Mouse (Mus musculus): ENCODE results near the gene Card6. TPM values are rescaled to one million over a fixed set of nuclear protein-coding genes. Genes with fewer than 3 reads are reported as not detected.
"Not testable (repeated sequence)": the region's sequence is repeated elsewhere in the genome, so short reads cannot be mapped to it uniquely, and the experiment has no call there.

The Card6 gene
- polyA plus RNA-seq, 2 experiments, result 0.57 to 0.74 TPM

DNA sequence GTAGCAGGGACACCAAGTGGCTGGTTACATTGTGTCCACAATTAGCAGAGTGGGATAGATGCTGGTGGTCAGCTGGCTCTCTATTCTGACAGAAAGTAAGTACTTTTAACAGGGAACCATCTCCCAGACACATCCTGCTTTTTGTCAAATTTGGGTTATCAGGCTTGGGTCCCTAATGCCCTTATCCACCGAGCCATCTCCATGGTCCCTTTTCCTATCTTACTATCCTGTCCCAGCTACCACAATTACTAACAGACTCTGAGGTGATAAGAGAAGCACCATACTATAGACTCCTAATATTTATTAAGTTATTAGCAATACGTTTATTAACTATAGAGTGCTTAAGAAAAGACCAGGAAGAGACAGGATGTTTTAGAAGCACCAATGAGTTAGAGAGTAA lies 31.0 kb upstream of the Card6 start:
- 22% methylated on average over 2 of the region's 2 CpGs for WGBS (ENCODE audit: insufficient replicate concordance)
- no peaks in the 10 kb centered on the region for H3K9me3 ChIP-seq (ENCODE audit: control insufficient read depth, low read length)
- peaks cover 50 to 51% of the 10 kb centered on the region in 2 experiments for H3K4me1 ChIP-seq (replicated peaks; ENCODE audit: control insufficient read depth in 2 of 2, insufficient read depth in 2 of 2, low read length in 1 of 2)
- TF ChIP-seq CTCF (IDR thresholded peaks at IDR 0.05; ENCODE audit: low read depth), result no peak
- no peak for TF ChIP-seq EP300 (IDR thresholded peaks at IDR 0.05; ENCODE audit: low read depth)
- DNase-seq (ENCODE audit: low read depth in 3 of 3, low spot score in 3 of 3), result no peak
- no peaks in the 10 kb centered on the region for H3K36me3 ChIP-seq (replicated peaks; ENCODE audit: control insufficient read depth, insufficient read depth, low read depth)
- peak overlapping the region; percentile 47 for H3K9ac ChIP-seq (replicated peaks)
- H3K27ac ChIP-seq, result peak overlapping the region; percentile 96
- H3K4me3 ChIP-seq (ENCODE audit: insufficient read depth in 1 of 2, low read depth in 2 of 2, low read length in 2 of 2), result no peak overlapping the region
- peak; percentile 10 for ATAC-seq (ENCODE audit: insufficient read depth)
- no peaks in the 10 kb centered on the region for H3K27me3 ChIP-seq (ENCODE audit: control insufficient read depth, insufficient read depth, low read length)
- peak overlapping the region; percentile 57 for H3K4me2 ChIP-seq (ENCODE audit: low read depth)

DNA sequence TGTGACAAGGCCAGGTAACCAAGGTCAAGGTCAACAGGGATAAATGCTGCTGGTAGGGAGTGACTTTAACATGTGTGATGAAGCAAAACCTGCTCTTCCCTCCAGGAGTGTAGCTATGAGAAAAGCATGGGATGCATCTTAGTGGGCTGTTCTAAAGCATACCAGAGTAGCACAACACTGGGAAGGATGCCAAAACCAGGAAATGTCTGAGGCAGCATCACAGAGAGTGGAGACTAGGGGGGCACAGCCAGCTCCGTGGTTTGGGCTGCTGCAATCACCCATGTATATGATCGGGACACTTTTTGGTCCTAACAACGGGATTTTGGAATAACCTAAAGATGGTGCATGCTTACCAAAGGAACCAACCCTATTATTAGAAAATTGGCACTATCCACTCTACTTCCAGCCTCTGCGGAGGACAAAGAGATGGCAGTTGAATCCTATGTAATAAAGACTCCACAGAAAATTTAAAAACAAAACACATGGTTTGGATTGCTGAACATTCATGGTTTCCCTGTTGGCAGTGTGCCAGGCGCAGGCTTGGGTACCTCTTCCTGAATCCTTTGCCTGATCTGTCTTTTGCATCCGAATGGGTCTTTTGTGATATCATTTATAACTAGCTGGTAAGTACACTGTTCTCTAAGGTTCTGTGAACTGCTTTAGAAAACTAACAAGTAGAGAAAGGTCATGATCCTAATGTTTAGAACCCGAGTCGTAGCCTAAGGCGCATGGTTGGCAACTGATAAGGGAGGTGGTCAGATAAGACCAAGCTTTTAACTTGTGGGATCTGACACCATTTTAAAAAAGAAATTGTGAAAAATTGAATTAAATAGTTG lies 29.9 kb upstream of the Card6 start:
- DNase-seq (ENCODE audit: low read depth in 3 of 3, low spot score in 3 of 3) (peak in 1 of 3 experiments; percentile 67), ATAC-seq (ENCODE audit: insufficient read depth) (peak; percentile 18; the same call in 1 of the 2 replicates)
- Histone ChIP-seq H3K9ac (replicated peaks) (peak overlapping the region; percentile 42; the same call in 1 of the 2 replicates), H3K4me2 (ENCODE audit: low read depth) (peak overlapping the region; percentile 48), H3K27me3 (ENCODE audit: control insufficient read depth, insufficient read depth, low read length) (no peaks in the 10 kb centered on the region), H3K27ac (peak overlapping the region; percentile 77), H3K4me1 (replicated peaks; ENCODE audit: control insufficient read depth in 2 of 2, insufficient read depth in 2 of 2, low read length in 1 of 2) (peaks cover 50 to 54% of the 10 kb centered on the region in 2 experiments), H3K9me3 (ENCODE audit: control insufficient read depth, low read length) (no peaks in the 10 kb centered on the region), H3K4me3 (ENCODE audit: insufficient read depth in 1 of 2, low read depth in 2 of 2, low read length in 2 of 2) (no peak overlapping the region), H3K36me3 (replicated peaks; ENCODE audit: control insufficient read depth, insufficient read depth, low read depth) (no peaks in the 10 kb centered on the region)
- WGBS (ENCODE audit: insufficient replicate concordance), result 30% methylated on average over 9 of the region's 9 CpGs
- TF ChIP-seq CTCF (IDR thresholded peaks at IDR 0.05; ENCODE audit: low read depth), result no peak
- TF ChIP-seq EP300 (IDR thresholded peaks at IDR 0.05; ENCODE audit: low read depth), result peak; percentile 84

DNA sequence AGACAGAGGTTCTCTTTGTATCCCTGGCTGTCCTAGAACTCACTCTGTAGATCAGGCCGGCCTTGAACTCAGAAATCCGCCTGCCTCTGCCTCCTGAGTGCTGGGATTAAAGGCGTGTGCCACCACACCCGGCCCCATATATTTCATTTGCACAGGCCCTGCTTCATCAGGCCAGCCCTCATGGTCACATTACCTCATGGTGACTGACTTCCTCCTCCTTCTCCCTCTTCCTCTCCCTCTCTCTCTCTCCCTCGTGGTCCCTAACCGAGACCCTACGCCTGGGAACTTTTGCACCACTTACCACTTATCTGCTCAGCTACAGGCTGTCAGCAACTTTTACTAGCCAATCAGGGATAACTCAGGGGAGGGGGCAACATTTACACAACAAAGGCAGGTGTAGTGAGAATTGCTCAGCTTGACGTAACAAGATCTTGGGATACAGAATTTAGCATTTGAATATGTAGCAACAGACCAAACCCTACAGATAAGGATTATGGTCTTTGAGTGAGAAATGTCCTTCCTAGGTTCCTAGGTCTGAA lies 26.7 kb upstream of the Card6 start:
- no peaks in the 10 kb centered on the region for H3K36me3 ChIP-seq (replicated peaks; ENCODE audit: control insufficient read depth, insufficient read depth, low read depth)
- TF ChIP-seq EP300 (IDR thresholded peaks at IDR 0.05; ENCODE audit: low read depth) (no peak), CTCF (IDR thresholded peaks at IDR 0.05; ENCODE audit: low read depth) (no peak)
- no peak overlapping the region for H3K4me3 ChIP-seq (ENCODE audit: insufficient read depth in 1 of 2, low read depth in 2 of 2, low read length in 2 of 2)
- no peaks in the 10 kb centered on the region for H3K9me3 ChIP-seq (ENCODE audit: control insufficient read depth, low read length)
- ATAC-seq (ENCODE audit: insufficient read depth) (no peak), DNase-seq (ENCODE audit: low read depth in 3 of 3, low spot score in 3 of 3) (no peak)
- H3K9ac ChIP-seq (replicated peaks), result no peak overlapping the region
- H3K27me3 ChIP-seq (ENCODE audit: control insufficient read depth, insufficient read depth, low read length), result no peaks in the 10 kb centered on the region
- H3K4me2 ChIP-seq (ENCODE audit: low read depth), result no peak overlapping the region
- H3K4me1 ChIP-seq (replicated peaks; ENCODE audit: control insufficient read depth in 2 of 2, insufficient read depth in 2 of 2, low read length in 1 of 2), result peaks cover 40 to 46% of the 10 kb centered on the region in 2 experiments
- 58% methylated on average over 8 of the region's 8 CpGs for WGBS (ENCODE audit: insufficient replicate concordance)
- no peak overlapping the region for H3K27ac ChIP-seq

DNA sequence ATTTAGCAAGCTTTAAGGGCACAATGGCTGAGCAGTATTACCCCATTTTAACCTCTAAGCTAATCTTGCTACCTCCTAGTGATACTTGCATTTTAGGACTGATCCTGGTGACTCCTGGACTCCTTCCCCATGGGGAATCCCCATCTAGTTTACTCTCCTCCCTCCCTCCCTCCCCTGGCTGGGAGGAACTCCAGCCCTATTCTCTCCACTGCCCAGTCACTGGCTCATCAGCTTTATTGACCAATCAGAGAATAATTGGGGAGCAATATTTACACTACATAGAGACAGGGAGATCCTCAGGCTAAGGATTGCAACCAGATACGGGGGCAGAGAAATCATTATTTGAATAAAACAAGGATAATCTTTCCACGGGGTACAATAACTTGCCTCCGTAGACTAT lies 25.8 kb upstream of the Card6 start:
- 74% methylated on average over 3 of the region's 3 CpGs for WGBS (ENCODE audit: insufficient replicate concordance)
- DNase-seq (ENCODE audit: low read depth in 3 of 3, low spot score in 3 of 3) (no peak), ATAC-seq (ENCODE audit: insufficient read depth) (no peak; the same call in 1 of the 2 replicates)
- Histone ChIP-seq H3K27me3 (ENCODE audit: control insufficient read depth, insufficient read depth, low read length) (no peaks in the 10 kb centered on the region), H3K4me1 (replicated peaks; ENCODE audit: control insufficient read depth in 2 of 2, insufficient read depth in 2 of 2, low read length in 1 of 2) (peaks cover 32 to 38% of the 10 kb centered on the region in 2 experiments), H3K36me3 (replicated peaks; ENCODE audit: control insufficient read depth, insufficient read depth, low read depth) (no peaks in the 10 kb centered on the region), H3K9me3 (ENCODE audit: control insufficient read depth, low read length) (no peaks in the 10 kb centered on the region), H3K9ac (replicated peaks) (no peak overlapping the region), H3K4me3 (ENCODE audit: insufficient read depth in 1 of 2, low read depth in 2 of 2, low read length in 2 of 2) (no peak overlapping the region), H3K4me2 (ENCODE audit: low read depth) (no peak overlapping the region), H3K27ac (no peak overlapping the region)
- TF ChIP-seq CTCF (IDR thresholded peaks at IDR 0.05; ENCODE audit: low read depth) (no peak), EP300 (IDR thresholded peaks at IDR 0.05; ENCODE audit: low read depth) (no peak)

DNA sequence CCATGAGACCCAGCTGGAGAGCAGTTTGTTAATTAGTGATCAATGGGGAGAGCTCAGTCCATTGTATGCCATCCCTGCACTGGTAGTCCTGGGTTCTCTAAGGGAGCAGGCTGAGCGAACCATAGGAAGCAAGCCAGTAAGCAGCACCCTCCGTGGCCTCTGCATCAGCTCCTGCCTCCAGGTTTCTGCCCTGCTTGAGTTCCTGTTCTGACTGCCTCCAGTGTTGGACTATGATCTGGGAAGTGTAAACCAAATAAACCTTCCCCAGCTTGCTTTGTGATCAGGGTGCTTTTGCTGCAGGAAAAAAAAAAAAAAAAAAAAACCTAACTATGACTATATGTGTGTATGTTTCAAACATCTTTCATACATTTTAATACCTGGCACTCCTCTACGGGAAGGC lies 25.0 kb upstream of the Card6 start:
- DNase-seq (ENCODE audit: low read depth in 3 of 3, low spot score in 3 of 3), result no peak
- H3K4me2 ChIP-seq (ENCODE audit: low read depth), result no peak overlapping the region
- 71% methylated on average over 3 of the region's 3 CpGs for WGBS (ENCODE audit: insufficient replicate concordance)
- no peak overlapping the region for H3K9ac ChIP-seq (replicated peaks)
- no peak overlapping the region for H3K4me3 ChIP-seq (ENCODE audit: insufficient read depth in 1 of 2, low read depth in 2 of 2, low read length in 2 of 2)
- H3K4me1 ChIP-seq (replicated peaks; ENCODE audit: control insufficient read depth in 2 of 2, insufficient read depth in 2 of 2, low read length in 1 of 2), result peaks cover 27 to 34% of the 10 kb centered on the region in 2 experiments
- H3K27me3 ChIP-seq (ENCODE audit: control insufficient read depth, insufficient read depth, low read length), result no peaks in the 10 kb centered on the region
- TF ChIP-seq EP300 (IDR thresholded peaks at IDR 0.05; ENCODE audit: low read depth) (no peak), CTCF (IDR thresholded peaks at IDR 0.05; ENCODE audit: low read depth) (no peak)
- H3K36me3 ChIP-seq (replicated peaks; ENCODE audit: control insufficient read depth, insufficient read depth, low read depth), result no peaks in the 10 kb centered on the region
- no peak for ATAC-seq (ENCODE audit: insufficient read depth)
- no peaks in the 10 kb centered on the region for H3K9me3 ChIP-seq (ENCODE audit: control insufficient read depth, low read length)
- H3K27ac ChIP-seq, result no peak overlapping the region

DNA sequence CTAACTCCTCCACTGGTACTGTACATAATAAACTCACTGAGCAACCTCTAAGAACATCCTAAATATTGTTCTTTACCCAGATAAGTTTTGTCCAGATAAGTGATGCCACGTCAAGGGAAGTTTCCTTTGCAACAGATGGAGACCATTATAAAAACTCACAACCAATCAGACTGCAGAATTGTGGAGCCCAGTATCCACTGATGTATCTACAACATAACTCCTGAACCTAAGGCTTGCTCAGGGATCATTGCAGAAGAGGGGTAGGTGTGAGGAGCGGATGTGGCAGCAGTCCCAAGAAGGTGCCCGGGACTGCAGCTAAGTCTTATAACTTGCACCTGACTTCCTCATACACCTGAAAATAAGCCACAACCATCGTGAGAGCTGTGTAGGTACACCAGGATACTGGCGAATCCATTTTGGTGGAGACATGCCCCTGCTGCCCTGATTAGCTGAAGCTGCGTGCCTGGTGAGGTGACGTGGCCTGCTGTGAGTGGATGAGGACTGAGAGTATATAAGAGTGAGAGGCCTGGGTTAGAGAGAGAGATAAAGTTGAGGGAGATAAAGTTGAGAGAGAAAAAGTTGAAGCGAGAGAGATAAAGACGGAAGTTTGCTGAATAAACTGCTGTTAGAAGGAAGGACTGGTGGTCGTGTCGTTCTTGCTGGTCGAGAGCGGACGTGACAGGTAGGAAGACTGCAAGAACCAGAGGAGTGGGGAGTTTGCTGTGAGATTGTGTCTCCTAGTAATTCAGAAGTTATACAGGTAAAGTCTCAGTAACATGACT lies 22.7 kb upstream of the Card6 start:
- Histone ChIP-seq H3K4me2 (ENCODE audit: low read depth) (peak overlapping the region; percentile 51), H3K4me1 (replicated peaks; ENCODE audit: control insufficient read depth in 2 of 2, insufficient read depth in 2 of 2, low read length in 1 of 2) (peaks cover 21 to 28% of the 10 kb centered on the region in 2 experiments), H3K9ac (replicated peaks) (peak overlapping the region; percentile 35), H3K27ac (peak overlapping the region; percentile 64), H3K4me3 (ENCODE audit: insufficient read depth in 1 of 2, low read depth in 2 of 2, low read length in 2 of 2) (peak overlapping the region; percentile 27 to 37; a peak in 3 of 4 replicates)
- whole genome bisulfite sequencing (ENCODE audit: insufficient replicate concordance), result 31% methylated on average over 14 of the region's 14 CpGs
- not testable (repeated sequence) for H3K27me3 ChIP-seq (ENCODE audit: control insufficient read depth, insufficient read depth, low read length); H3K36me3 ChIP-seq (replicated peaks; ENCODE audit: control insufficient read depth, insufficient read depth, low read depth); H3K9me3 ChIP-seq (ENCODE audit: control insufficient read depth, low read length); DNase-seq (ENCODE audit: low read depth in 3 of 3, low spot score in 3 of 3)
- peak; percentile 67; the same call in 1 of the 2 replicates for ATAC-seq (ENCODE audit: insufficient read depth)
